Mouse (Mus musculus) ovary, adult 18-20 months (tissue): ENCODE data around the gene Sv2a.

Source experiments
- DNase-seq: peaks from one replicate; pipeline ENCODE4 v3.0.0; 2022; ENCODE audit warnings: low spot score, mixed read lengths

Sv2a gene

DNA sequence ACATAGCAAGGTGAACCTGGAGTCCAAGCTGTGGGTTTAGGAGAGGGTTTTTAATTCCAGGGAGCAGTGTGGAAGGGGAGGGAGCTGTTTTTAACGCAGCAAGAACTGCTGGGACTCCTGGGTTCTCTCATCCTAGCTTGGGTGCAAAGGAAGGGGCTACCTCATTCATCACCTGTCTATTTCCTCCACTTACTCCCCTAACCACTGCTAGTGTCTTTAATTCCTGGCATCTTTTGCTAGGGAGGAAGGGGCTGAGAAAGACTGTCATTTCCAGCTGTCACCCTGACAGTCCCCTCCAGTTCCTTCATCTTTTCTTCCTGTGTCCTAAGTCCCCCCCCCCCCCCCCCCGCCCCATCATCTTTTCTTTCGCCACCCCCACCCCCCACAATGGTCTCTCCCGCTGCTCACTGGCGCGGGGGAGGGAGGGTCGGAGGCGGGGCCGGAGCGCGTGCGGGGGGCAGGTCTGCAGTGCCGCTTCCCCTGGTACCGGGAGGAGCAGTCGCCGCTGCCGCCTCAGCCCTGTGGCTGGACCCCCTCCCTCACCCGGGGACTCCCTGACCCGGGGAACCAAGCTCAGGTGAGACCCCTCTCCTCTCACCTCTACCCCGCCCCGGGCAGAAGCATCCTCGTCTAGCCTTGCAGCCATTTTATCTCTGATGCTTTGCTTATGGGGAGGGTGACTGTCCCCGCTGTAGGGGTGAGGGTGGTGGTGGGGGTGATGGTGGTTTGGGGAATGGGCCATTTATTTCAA, at the start of gene Sv2a:
Gene Sv2a, plus strand, starts transcription at position 425 of the 751 bp plus-strand sequence.
- no peak for DNase-seq

DNA sequence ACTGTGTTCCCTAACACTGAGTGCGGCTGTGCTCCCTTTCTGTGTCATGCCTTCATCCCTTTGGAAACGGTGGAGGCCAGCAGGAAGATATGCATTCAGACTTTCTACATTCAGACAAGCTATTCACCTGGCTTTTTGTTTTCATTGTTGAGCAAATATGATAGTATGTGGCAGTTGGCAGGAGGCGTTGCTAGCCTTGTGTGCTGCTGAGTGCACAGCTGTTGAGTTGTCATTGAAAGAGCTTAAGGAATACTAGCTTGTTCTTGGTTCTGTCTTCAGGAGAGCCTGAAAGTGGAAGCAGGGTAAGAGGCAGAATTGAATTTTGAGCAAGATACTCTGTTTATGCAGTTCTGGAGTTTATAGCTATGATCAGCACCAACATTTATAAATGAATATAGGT, 48.5 kb upstream of the Sv2a start:
- no peak for DNase-seq

DNA sequence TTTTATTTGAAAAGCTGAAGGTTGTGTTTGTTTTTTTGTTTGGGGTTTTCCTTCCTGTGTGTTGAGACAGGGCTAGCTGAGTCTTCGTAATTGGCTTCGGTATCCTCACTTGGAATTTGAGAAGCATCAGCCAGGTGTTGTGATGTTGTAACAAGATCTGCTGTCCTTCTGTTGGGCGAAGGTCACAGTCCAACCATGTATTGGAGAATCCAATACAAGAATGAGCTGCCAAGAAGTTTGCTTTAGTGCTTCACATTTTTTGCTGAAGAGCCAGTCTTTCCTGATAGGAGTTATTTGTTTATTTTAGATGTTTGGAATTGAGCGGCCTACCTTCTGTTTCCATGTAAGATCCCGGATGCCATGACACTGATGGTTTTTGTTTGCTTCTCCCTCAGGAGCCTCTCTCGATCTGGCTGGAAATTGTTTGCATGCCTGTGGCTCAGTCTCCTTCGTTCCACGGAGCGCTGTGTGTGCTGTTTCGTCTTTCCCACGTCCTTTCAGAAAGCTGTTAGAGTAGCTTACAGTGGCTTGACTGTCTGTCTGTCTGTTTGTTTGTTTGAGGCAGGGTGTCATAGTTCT, 47.5 kb upstream of the Sv2a start:
- DNase-seq, result no peak

DNA sequence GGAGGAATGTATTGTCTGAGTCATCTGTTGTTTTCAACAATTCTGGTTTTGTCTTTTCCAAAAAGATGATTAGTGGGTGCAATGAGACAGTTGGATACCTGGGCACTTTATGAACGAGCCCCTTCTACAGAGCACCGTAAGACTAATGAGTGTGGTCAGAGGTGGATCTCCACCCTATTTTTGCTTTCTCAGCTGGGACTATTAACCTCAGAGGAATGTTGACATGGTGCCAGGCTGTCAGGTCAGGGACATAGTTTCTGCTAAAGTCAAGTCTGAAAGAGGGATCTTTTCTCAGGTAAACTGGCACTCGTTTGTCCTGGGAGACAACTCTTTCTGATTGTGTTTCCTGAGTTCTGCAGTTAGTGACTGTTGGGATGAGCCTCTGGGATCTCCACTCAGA, 45.9 kb upstream of the Sv2a start:
- no peak for DNase-seq

DNA sequence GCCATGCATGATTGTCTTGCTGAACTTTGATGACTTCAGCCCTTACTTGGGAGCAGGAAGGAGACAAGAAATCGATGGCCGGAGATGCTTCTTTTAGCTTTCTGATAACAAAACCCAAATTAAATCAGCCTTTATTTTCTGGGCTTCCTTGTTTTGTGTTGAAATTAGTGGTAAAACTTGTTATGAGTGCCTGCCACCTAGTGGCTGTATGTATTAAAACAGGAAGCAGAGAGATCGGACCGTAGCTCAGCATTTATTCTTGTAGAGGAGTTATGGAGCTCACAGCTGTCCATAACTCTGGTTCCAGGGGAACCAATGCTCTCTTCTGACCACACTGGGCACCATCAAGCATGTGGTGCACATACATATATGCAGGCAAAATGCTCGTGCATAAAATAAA, 33.0 kb upstream of the Sv2a start:
- no peak for DNase-seq

DNA sequence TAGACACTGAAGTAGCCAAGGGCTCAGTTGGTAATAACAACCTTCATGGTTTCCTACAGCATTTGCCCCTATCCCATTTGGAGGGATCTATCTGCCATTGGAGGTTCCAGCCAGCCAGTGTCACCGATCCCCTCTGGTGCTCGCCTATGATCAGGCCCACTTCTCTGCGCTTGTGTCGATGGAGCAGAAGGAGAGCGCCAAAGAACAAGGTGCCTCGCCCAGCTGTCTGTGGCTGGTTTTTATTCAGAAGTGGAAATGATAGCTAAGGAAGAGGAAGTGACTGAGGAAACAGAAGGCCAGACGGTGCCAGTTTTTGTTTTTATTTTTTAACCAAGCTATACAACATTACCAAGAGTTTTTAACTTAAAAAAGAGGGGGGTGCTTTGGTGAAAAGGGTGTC, 29.1 kb upstream of the Sv2a start:
- DNase-seq, result no peak

DNA sequence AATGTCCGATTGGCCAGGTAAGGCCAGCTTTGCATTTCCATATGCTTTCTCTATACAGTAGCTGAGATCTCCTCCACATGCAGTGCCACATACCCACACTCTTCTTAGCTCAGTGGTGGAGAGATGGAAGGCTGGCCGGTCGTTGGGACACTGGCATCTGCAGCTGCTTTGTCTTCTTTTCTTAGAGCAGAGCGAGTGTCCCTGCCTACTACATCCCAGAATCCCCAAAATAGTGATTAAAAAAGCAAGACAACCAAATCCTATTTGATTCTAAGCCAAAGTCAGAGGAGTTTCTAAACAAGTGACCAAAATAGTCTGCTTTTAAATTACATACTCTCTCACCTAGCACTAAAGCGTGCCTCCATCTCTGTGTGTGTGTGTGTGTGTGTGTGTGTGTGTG, 28.3 kb upstream of the Sv2a start:
- DNase-seq, result no peak

DNA sequence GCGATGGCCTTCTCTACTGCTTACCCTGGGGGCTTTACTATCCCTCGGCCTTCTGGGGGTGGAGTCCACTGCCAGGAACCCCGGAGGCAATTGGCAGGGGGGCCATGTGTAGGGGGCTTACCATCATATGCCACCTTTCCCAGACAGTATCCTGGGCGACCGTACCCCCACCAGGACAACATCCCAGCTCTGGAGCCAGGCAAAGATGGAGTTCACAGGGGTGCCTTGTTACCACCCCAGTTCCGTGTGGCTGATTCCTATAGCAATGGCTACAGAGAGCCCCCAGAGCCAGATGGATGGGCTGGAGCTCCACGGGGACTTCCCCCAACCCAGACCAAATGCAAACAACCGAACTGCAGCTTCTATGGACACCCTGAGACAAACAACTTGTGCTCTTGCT, 25.4 kb upstream of the Sv2a start:
- DNase-seq, result no peak

DNA sequence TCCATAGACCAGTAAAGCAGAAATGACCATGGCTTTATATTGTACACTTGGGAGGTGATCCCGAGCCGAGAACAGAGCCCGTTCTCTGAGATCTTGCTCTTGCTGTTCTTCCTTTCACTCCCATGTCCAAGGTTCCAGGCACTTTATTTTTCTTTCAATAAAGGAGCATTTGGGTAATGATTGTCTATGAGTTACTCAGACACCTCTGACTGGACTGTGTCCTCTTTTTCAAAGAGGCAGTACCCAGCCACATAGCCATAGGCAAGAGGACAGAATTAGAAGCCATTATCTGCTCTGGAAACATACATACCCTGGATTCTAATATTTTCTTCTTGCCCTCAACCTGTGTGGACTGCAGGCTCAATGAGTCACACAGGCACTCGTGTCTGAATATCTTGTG, 21.1 kb upstream of the Sv2a start:
- no peak for DNase-seq

DNA sequence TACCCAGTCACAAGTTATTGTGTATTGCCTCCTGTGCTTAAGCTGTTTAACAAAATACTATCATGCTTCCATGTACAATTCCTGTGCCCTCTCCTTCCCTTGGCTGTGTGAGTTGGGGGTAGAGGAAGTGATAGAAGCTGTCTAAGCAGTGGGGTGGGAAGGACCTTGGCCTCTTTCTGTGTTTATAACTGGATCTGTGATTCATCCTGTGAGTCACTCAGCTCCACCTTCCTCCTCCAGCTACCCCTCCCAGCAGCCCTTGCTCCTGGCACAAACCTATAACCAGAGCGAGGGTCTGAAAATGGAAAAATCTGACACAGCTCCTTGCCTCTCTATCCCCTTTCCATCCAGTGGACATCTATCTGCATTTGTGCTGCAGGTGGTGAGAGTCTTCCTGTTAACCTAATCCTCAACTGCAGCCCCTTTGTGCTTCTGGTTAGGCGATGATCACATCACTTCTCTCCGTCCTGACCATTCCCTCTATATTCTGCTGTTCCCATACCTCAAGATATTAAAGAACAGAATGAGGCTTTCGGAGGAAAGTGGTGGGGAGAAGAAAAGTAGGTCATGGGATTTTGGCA, 20.6 kb upstream of the Sv2a start:
- DNase-seq, result peak; percentile 78

DNA sequence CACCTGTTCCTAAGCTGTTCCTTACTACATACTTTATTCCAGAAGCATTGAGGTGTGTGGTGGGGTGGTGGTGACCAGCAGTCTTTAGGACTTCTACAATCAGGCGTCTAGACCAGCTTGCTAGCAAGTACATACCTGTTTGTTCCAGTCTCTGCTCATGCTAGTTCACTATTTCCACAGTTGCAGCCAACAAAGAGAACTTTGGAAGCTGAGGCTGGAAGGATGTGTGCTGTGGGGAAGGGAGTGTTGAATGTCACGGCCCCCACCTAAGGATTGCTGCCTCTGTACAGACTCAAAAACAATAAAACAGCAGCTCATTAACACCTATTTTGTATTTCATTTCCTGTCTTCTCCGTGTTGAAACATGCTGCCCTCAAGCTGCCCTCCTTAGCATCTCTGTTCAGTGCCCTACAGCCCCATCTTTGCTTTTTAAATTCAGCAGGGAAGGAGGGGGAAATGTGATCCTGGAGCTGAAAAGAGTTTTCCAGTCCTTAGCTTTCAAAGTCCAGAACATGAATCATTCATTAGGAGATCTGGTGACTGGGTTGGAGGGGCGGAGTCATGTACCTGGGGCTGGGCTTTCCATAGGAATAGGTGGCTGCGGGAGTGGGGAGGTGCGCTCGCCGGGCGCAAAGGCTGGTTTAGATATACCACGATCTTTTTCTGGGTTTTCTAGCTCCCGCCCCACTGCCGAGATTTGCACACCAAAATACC, 20.0 kb upstream of the Sv2a start:
- DNase-seq, result peak; percentile 50

DNA sequence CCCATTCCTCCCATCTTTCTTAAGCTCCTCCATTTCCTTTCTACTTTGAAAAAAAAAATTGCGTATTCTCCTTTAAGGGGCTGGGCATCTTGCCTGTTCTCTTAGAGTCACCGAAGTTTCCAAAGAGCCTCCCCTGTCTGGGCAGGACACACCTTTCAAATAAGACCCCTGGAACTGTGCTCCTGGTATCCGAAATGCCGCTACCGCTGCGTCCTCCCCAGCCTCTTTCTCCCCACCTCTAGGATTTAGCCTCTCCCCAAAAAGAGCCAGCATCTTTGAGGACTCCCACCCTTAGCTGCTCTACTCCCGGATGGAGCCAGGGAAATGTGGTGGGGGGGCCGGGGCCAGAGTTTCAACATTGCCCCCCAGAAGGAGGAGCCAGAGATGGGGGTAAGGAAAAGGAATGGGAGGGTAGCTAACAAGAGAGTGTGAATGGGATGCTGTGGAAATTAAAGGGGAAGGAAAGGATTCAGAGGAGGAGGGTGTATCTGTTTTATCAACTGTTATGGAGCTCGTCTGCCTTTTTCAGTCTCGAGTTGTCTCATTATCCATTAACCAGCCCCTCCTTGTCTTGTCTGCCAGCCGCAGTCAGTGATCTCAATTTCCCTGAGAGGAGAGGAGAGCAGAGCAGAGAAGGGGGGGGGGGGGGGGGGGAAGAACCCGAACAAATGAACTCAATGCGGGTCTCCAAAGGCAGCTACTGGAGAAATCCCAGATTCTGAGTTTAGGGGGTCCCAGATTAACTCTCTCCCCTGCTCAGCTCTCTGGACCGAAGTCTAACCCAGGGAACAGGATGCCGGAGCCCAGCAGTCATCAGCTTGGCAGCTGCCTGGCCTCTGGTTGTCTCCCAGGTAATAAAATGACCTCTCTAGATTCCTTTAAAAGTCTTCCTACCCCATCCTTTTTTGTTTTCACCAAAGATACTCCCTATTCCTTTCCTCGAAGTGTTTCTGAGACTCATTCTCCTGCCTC, 18.8 kb upstream of the Sv2a start, which contains the start of gene Mtmr11:
Gene Mtmr11, plus strand, starts transcription at position 136 of the 972 bp plus-strand sequence.
- no peak for DNase-seq

DNA sequence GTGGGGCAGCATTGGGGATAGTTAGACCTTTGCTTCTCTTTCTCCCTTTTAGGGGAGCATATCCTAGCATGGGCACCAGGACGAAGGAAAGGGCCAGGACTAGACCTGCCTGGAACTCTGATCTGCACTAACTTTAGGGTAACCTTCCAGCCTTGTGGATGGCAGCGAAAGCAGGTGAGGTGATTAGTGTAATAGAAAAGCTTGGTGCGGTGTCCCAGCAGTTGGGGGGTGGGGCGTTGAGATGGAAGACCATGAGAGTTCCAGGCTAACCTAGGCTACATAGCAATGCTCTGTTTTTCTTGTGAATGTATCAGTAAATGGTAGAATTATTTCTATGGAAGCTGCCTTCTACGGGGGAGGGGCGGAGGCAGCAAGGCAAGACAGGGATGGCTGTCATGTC, 17.9 kb upstream of the Sv2a start:
- DNase-seq, result no peak

DNA sequence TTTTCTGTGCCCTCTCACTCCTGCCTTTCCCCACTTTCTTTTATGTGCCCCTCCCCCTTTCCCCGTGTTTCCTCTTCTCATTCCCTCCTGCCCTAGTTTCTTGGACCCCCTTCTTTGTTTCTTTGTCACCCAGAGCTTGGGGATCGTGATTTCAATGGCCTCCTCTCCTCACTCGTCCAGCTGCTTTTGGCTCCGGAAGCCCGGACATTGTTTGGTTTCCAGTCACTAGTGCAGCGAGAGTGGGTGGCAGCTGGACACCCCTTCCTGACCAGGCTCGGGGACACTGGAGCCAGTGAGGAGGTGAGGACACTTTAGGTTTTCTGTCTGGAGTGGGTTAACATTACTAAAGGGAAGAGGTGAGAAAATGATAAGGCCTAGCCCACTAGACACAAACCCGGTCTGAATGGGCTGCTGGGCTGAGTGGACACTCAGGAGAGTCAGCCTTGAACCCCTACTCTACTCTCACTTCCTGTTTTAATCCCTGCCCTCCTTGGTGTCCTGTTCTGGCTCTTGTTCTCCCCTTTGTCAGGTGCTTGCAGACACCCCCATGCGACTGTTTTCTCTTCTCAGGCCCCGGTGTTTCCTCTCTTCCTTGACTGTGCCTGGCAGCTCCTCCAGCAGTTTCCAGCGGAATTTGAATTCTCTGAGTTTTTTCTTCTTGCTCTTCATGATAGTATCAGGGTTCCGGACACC, 12.3 kb upstream of the Sv2a start:
- DNase-seq, result no peak

DNA sequence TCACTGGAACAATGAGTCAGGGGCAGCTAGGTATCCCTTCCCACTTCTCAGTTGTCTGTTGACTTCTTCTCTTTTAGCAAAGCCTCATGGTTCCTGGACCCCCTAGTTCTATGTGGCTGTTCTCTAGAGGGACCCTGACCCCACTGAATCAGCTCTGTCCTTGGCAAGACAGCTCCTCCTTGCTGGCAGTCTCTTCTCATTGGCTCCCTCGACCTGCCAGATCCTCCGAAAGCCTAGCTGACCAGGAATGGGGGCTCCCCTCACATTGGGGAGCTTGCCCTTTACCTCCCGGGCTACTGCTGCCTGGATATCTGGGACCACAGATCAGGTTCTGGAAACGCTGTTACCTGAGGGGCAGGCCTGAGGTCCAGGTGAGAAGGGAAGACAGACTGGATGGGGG, 10.7 kb upstream of the Sv2a start:
- no peak for DNase-seq

DNA sequence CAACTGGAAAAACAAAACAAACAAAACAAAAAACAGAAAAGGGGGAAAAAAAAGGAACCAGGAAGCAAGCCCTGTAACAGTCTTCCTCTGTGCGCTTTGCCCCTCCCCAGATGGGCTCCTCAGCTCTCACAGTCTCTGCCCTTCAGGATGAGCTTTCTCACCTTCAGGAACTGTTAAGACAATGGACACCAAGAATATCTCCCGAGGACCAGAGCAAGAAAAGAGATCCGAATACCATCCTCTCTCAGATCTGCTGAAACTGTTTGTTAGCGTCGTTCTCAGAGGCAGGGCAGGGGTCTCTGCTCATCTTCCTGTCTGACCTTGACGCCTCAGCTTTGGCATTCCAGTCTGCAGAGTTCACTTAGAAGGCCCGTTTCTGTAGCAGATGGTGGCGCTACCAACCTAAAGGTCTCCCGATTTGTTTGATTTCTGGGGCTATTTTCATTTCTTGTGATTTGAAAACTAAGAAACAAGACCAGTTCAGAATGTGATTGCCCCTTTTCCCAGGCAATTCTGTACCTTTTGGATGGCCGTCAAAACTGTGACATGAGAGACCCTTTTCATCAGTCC, 9.9 kb upstream of the Sv2a start:
- DNase-seq, result no peak

DNA sequence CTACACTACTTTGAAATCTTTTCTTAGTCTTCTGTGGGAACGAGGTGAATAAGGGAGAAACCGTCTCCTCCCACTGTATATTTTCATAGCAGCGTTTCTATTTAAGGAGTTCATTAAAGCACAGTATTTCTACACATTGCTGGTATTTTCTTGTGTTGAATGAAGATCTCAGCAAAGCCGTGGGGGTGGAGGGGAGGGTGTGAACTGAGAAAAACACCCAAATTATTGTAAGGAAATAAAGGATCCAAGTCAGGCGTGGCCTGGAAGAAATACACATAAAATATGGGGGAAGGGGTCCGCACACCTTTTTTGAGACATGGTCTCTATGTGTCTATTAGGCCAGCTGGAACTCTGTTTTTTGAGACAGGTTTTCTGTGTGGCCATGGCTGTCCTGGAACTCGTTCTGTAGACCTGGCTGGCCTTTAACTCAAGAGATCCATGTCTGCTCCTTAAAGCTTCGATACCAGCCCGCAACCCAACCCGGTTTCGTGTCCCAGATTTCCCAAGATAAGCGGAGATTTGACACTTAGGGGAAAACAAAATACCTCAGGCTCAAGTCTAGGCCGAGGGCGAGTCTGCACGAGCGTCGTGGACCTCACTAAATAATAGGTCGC, 9.3 kb upstream of the Sv2a start:
- no peak for DNase-seq

DNA sequence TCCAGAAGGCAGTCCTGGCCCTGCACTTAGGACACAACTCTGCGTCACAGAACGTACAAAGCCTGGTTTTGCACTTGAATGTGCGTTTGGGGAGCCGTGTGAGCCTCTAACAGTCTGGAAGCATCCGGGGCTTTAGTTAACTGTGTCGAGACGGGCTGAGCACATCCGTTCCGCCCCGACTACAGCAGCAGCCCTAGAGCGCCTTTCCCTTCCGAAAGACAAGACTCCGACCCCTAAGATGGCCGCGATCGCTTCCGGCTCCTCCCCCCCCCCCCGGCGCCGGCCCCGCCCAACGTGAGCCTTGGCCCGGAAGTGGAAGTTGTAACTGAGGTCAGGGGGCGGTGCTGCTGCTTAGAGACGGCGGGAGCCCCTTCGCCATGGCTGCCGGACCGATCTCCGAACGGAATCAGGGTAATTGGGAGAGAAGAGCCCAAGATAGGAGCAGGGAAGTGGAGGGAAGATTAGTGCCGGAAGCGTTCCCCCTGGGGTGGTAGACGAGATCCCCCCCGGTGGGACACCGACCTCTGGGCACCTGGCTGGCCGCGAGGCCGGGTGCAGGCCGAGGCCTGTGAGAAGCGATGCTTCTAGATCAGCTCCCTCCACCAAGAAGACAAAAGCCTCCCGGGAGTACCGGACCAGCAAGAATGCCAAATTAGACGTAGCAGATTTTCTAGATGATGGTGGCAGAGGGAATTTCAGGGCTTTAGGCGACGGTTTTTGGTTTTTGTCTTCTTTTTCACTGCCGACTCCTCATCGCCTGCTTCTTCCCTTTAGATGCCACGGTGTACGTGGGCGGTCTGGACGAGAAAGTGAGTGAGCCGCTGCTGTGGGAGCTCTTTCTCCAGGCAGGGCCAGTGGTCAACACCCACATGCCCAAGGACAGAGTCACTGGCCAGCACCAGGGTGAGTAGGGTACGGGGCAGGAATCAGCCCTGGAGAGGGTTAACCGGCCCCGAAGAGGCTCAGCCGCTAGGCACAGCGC, 8.5 kb upstream of the Sv2a start, which contains the start of gene Sf3b4:
Gene Sf3b4, plus strand, starts transcription at position 136 of the 982 bp plus-strand sequence.
- peak; percentile 73 for DNase-seq

DNA sequence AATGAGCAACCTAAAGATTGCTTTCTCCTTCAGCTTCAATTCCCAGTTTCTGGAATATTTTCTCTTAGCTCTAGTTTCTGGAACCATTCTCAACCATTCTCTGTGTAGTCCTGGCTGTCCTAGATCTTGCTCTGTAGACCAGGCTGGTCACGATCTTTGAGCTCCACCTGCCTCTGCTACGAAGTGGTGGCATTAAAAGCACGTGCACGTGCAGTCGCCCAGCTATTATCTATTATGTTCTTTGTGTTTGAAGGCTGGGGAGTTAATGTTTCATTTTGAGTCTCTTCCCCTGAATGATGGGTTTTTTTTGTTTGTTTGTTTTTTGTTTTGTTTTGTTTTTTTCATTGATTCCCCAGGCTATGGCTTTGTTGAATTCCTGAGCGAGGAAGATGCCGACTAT, 7.8 kb upstream of the Sv2a start:
- no peak for DNase-seq
